Mouse (Mus musculus): ENCODE measurements around the gene Srarp. TPM values are rescaled to one million over a fixed set of nuclear protein-coding genes. Genes with fewer than 3 reads are reported as not detected.

The Srarp gene
- polyA plus RNA-seq, 1 experiment from 2014 or later = not detected

GRCm38 (mm10) chr4:141415924-141416323 lies 20.0 kb downstream of the Srarp start, which contains the start of gene Clcnkb:
TSS of gene Clcnkb (minus strand) at chr4:141416014.
- Histone ChIP-seq H3K36me3 (ENCODE audit: control insufficient read depth, insufficient read depth, low read length) (no peaks in the 10 kb centered on the region), H3K4me1 (replicated peaks; ENCODE audit: control insufficient read depth, insufficient read depth, low read length) (no peaks in the 10 kb centered on the region), H3K4me3 (ENCODE audit: low read depth, low read length) (no peak within 1 kb of the TSS), H3K9me3 (ENCODE audit: control insufficient read depth, low read length) (no peaks in the 10 kb centered on the region), H3K27ac (ENCODE audit: low read depth, low read length) (no peak within 1 kb of the TSS), H3K9ac (ENCODE audit: low read depth, low read length) (no peak within 1 kb of the TSS), H3K27me3 (ENCODE audit: control insufficient read depth, insufficient read depth, low read length) (no peaks in the 10 kb centered on the region), H3K4me2 (replicated peaks; ENCODE audit: low read depth, low read length) (no peak within 1 kb of the TSS)
- ATAC-seq (ENCODE audit: low FRiP score) (no peak), DNase-seq (ENCODE audit: low spot score) (no peak)
- 63% methylated on average over 7 of the region's 7 CpGs for WGBS

- DNase-seq (ENCODE audit: low spot score) (no peak), ATAC-seq (ENCODE audit: low FRiP score) (no peak)
- H3K9me3 ChIP-seq (ENCODE audit: control insufficient read depth, low read length) = no peaks in the 10 kb centered on the region
- no peak overlapping the region for H3K27ac ChIP-seq (ENCODE audit: low read depth, low read length)
- H3K27me3 ChIP-seq (ENCODE audit: control insufficient read depth, insufficient read depth, low read length) = 0 out of 2 replicates have a peak, but pooled peaks cover 2% of the 10 kb centered on the region
- no peak overlapping the region for H3K4me2 ChIP-seq (replicated peaks; ENCODE audit: low read depth, low read length)
- H3K4me1 ChIP-seq (replicated peaks; ENCODE audit: control insufficient read depth, insufficient read depth, low read length) = no peaks in the 10 kb centered on the region
- no peaks in the 10 kb centered on the region for H3K36me3 ChIP-seq (ENCODE audit: control insufficient read depth, insufficient read depth, low read length)
- H3K9ac ChIP-seq (ENCODE audit: low read depth, low read length) = no peak overlapping the region
- 18% methylated on average over 22 of the region's 22 CpGs for WGBS
- H3K4me3 ChIP-seq (ENCODE audit: low read depth, low read length) = no peak overlapping the region
Observed at GRCm38 (mm10) chr4:141411430-141411992, 24.4 kb downstream of the Srarp start.

- H3K9ac ChIP-seq (ENCODE audit: low read depth, low read length) = no peak overlapping the region
- no peak overlapping the region for H3K27ac ChIP-seq (ENCODE audit: low read depth, low read length)
- 89% methylated on average over 3 of the region's 3 CpGs for WGBS
- DNase-seq (ENCODE audit: low spot score) = no peak
- H3K4me3 ChIP-seq (ENCODE audit: low read depth, low read length) = no peak overlapping the region
- H3K36me3 ChIP-seq (ENCODE audit: control insufficient read depth, insufficient read depth, low read length) = no peaks in the 10 kb centered on the region
- H3K4me2 ChIP-seq (replicated peaks; ENCODE audit: low read depth, low read length) = no peak overlapping the region
- no peak for ATAC-seq (ENCODE audit: low FRiP score)
- no peaks in the 10 kb centered on the region for H3K4me1 ChIP-seq (replicated peaks; ENCODE audit: control insufficient read depth, insufficient read depth, low read length)
- 0 out of 2 replicates have a peak, but pooled peaks cover 2% of the 10 kb centered on the region for H3K27me3 ChIP-seq (ENCODE audit: control insufficient read depth, insufficient read depth, low read length)
- H3K9me3 ChIP-seq (ENCODE audit: control insufficient read depth, low read length) = no peaks in the 10 kb centered on the region
Observed at GRCm38 (mm10) chr4:141408577-141408976, 27.3 kb downstream of the Srarp start.

- Histone ChIP-seq H3K27ac (ENCODE audit: low read depth, low read length) (no peak overlapping the region), H3K4me2 (replicated peaks; ENCODE audit: low read depth, low read length) (no peak overlapping the region), H3K4me1 (replicated peaks; ENCODE audit: control insufficient read depth, insufficient read depth, low read length) (no peaks in the 10 kb centered on the region), H3K4me3 (ENCODE audit: low read depth, low read length) (no peak overlapping the region), H3K9ac (ENCODE audit: low read depth, low read length) (no peak overlapping the region), H3K36me3 (ENCODE audit: control insufficient read depth, insufficient read depth, low read length) (no peaks in the 10 kb centered on the region), H3K27me3 (ENCODE audit: control insufficient read depth, insufficient read depth, low read length) (0 out of 2 replicates have a peak, but pooled peaks cover 2% of the 10 kb centered on the region), H3K9me3 (ENCODE audit: control insufficient read depth, low read length) (no peaks in the 10 kb centered on the region)
- WGBS = 47% methylated on average over 14 of the region's 14 CpGs
- DNase-seq (ENCODE audit: low spot score) (peak; percentile 38), ATAC-seq (ENCODE audit: low FRiP score) (no peak)
Observed at GRCm38 (mm10) chr4:141406516-141407299, 29.2 kb downstream of the Srarp start.

GRCm38 (mm10) chr4:141405314-141405622 lies 30.6 kb downstream of the Srarp start:
- H3K27ac ChIP-seq (ENCODE audit: low read depth, low read length) = no peak overlapping the region
- H3K9ac ChIP-seq (ENCODE audit: low read depth, low read length) = no peak overlapping the region
- H3K9me3 ChIP-seq (ENCODE audit: control insufficient read depth, low read length) = no peaks in the 10 kb centered on the region
- ATAC-seq (ENCODE audit: low FRiP score) = no peak
- no peak for DNase-seq (ENCODE audit: low spot score)
- 82% methylated on average over 3 of the region's 3 CpGs for WGBS
- H3K36me3 ChIP-seq (ENCODE audit: control insufficient read depth, insufficient read depth, low read length) = no peaks in the 10 kb centered on the region
- 0 out of 2 replicates have a peak, but pooled peaks cover 1% of the 10 kb centered on the region for H3K27me3 ChIP-seq (ENCODE audit: control insufficient read depth, insufficient read depth, low read length)
- H3K4me1 ChIP-seq (replicated peaks; ENCODE audit: control insufficient read depth, insufficient read depth, low read length) = no peaks in the 10 kb centered on the region
- H3K4me2 ChIP-seq (replicated peaks; ENCODE audit: low read depth, low read length) = no peak overlapping the region
- no peak overlapping the region for H3K4me3 ChIP-seq (ENCODE audit: low read depth, low read length)

- H3K4me1 ChIP-seq (replicated peaks; ENCODE audit: control insufficient read depth, insufficient read depth, low read length) = no peaks in the 10 kb centered on the region
- no peaks in the 10 kb centered on the region for H3K27me3 ChIP-seq (ENCODE audit: control insufficient read depth, insufficient read depth, low read length)
- no peaks in the 10 kb centered on the region for H3K36me3 ChIP-seq (ENCODE audit: control insufficient read depth, insufficient read depth, low read length)
- no peak overlapping the region for H3K27ac ChIP-seq (ENCODE audit: low read depth, low read length)
- H3K9me3 ChIP-seq (ENCODE audit: control insufficient read depth, low read length) = no peaks in the 10 kb centered on the region
- WGBS = 16% methylated on average over 15 of the region's 15 CpGs
- ATAC-seq (ENCODE audit: low FRiP score) (peak; percentile 75), DNase-seq (ENCODE audit: low spot score) (peak; percentile 96)
- H3K4me2 ChIP-seq (replicated peaks; ENCODE audit: low read depth, low read length) = no peak overlapping the region
- H3K4me3 ChIP-seq (ENCODE audit: low read depth, low read length) = no peak overlapping the region
- H3K9ac ChIP-seq (ENCODE audit: low read depth, low read length) = 0 out of 2 replicates have a peak overlapping the region, but pooled peaks have one; percentile 31
Observed at GRCm38 (mm10) chr4:141404518-141405313, 31.2 kb downstream of the Srarp start.

GRCm38 (mm10) chr4:141400171-141400570 lies 35.7 kb downstream of the Srarp start:
- no peak for DNase-seq (ENCODE audit: low spot score)
- ATAC-seq (ENCODE audit: low FRiP score) = no peak
- Histone ChIP-seq H3K27ac (ENCODE audit: low read depth, low read length) (no peak overlapping the region), H3K9ac (ENCODE audit: low read depth, low read length) (no peak overlapping the region), H3K36me3 (ENCODE audit: control insufficient read depth, insufficient read depth, low read length) (no peaks in the 10 kb centered on the region), H3K4me1 (replicated peaks; ENCODE audit: control insufficient read depth, insufficient read depth, low read length) (no peaks in the 10 kb centered on the region), H3K4me3 (ENCODE audit: low read depth, low read length) (no peak overlapping the region), H3K9me3 (ENCODE audit: control insufficient read depth, low read length) (no peaks in the 10 kb centered on the region), H3K4me2 (replicated peaks; ENCODE audit: low read depth, low read length) (no peak overlapping the region), H3K27me3 (ENCODE audit: control insufficient read depth, insufficient read depth, low read length) (no peaks in the 10 kb centered on the region)
- 89% methylated on average over 15 of the region's 15 CpGs for WGBS

- Histone ChIP-seq H3K9ac (ENCODE audit: low read depth, low read length) (no peak within 1 kb of the TSS), H3K36me3 (ENCODE audit: control insufficient read depth, insufficient read depth, low read length) (no peaks in the 10 kb centered on the region), H3K27ac (ENCODE audit: low read depth, low read length) (no peak within 1 kb of the TSS), H3K4me1 (replicated peaks; ENCODE audit: control insufficient read depth, insufficient read depth, low read length) (no peaks in the 10 kb centered on the region), H3K9me3 (ENCODE audit: control insufficient read depth, low read length) (no peaks in the 10 kb centered on the region), H3K27me3 (ENCODE audit: control insufficient read depth, insufficient read depth, low read length) (no peaks in the 10 kb centered on the region), H3K4me2 (replicated peaks; ENCODE audit: low read depth, low read length) (no peak within 1 kb of the TSS), H3K4me3 (ENCODE audit: low read depth, low read length) (no peak within 1 kb of the TSS)
- ATAC-seq (ENCODE audit: low FRiP score) = no peak
- 68% methylated on average over 12 of the region's 12 CpGs for WGBS
- DNase-seq (ENCODE audit: low spot score) = no peak
Observed at GRCm38 (mm10) chr4:141398545-141398944, 37.4 kb downstream of the Srarp start, which contains the start of gene Clcnka. TSS of gene Clcnka (minus strand) at chr4:141398724.

Measured in hindbrain, embryonic 11.5 days (tissue).